In the genomic region with DNA sequence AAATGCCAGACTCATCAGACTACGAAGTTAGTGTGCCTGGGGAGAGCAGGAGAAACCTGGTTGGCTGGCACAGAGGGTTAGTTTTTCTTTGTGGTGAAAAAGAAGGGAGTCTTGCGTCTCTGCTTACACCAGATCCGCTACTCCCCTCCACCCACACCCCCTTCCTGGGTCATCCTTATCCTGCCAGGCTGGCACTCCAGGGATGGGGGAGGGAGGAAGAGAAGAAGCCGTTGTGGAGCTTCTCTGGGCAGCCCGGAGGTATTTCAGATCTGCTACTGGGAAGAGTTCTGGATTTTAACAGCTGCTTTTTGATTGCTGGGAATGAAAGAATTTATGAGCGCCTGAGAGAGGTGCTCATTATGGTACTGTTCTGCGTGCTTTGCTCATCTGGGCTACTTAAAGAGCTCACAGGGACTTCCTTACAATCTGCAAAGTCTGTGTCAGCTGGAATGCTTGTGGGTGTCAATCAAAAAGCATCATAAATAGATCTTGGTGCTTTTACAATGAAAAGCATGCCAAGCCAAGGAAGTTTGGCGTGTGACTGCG, we compare ENCODE assay signal across 8 mouse cellular contexts. TPM values are rescaled to one million over a fixed set of nuclear protein-coding genes. Genes with fewer than 3 reads are reported as not detected.
A peak's percentile ranks its signal among the peaks of the same experiment; 100 is the strongest.
DNase-seq lines count a peak whose midpoint lies in the region; ATAC-seq and TF ChIP-seq lines count a peak whose summit lies in the region.

No protein-coding gene starts in this region.

- TF ChIP-seq POLR2A in cerebellum, adult 2 months (IDR thresholded peaks at IDR 0.05; ENCODE audit: borderline replicate concordance, insufficient read depth, low read length): no peak

- peaks cover 3% of the 10 kb centered on the region; the same call in 1 of the 2 replicates for H3K4me1 ChIP-seq in cerebellum, adult 2 months (ENCODE audit: control insufficient read depth, insufficient read depth, low read length)
- H3K4me1 ChIP-seq in liver, embryonic 11.5 days (replicated peaks; ENCODE audit: control insufficient read depth, insufficient read depth, low read length): peaks cover 6% of the 10 kb centered on the region; the same call in 1 of the 2 replicates
- peaks cover 30% of the 10 kb centered on the region for H3K4me1 ChIP-seq in neural tube, embryonic 15.5 days

- H3K36me3 ChIP-seq in liver, embryonic 11.5 days (ENCODE audit: control insufficient read depth, insufficient read depth, low read length): no peaks in the 10 kb centered on the region
- H3K36me3 ChIP-seq in neural tube, embryonic 15.5 days: no peaks in the 10 kb centered on the region

- H3K27ac ChIP-seq in cerebellum, adult 2 months (ENCODE audit: insufficient read depth, low read length): peak overlapping the region; percentile 8; the same call in 1 of the 2 replicates
- H3K27ac ChIP-seq in liver, embryonic 11.5 days (ENCODE audit: low read depth, low read length): peak overlapping the region; percentile 8; the same call in 1 of the 2 replicates
- H3K27ac ChIP-seq in neural tube, embryonic 15.5 days (replicated peaks): peak overlapping the region; percentile 82; the same call in 1 of the 2 replicates

- H3K27me3 ChIP-seq in cerebellum, adult 2 months (ENCODE audit: control insufficient read depth, insufficient read depth, low read length): no peaks in the 10 kb centered on the region
- peaks cover 21% of the 10 kb centered on the region for H3K27me3 ChIP-seq in liver, embryonic 11.5 days (replicated peaks; ENCODE audit: control insufficient read depth, insufficient read depth, low read length)
- H3K27me3 ChIP-seq in neural tube, embryonic 15.5 days (replicated peaks): no peaks in the 10 kb centered on the region

- no peaks in the 10 kb centered on the region for H3K9me3 ChIP-seq in liver, embryonic 11.5 days (ENCODE audit: control insufficient read depth, low read length)
- no peaks in the 10 kb centered on the region for H3K9me3 ChIP-seq in neural tube, embryonic 15.5 days (replicated peaks)

- H3K4me2 ChIP-seq in liver, embryonic 11.5 days: peak overlapping the region; percentile 94
- peak overlapping the region; percentile 96 for H3K4me2 ChIP-seq in neural tube, embryonic 15.5 days

- WGBS in cerebellum, adult 2 months: 9% methylated on average over 9 of the region's 9 CpGs
- WGBS in liver, embryonic 11.5 days: 17% methylated on average over 9 of the region's 9 CpGs
- WGBS in neural tube, embryonic 15.5 days: 6% methylated on average over 9 of the region's 9 CpGs

- H3K4me3 ChIP-seq in cerebellum, adult 2 months (replicated peaks; ENCODE audit: insufficient read depth, low read depth, low read length): peak overlapping the region; percentile 92
- H3K4me3 ChIP-seq in liver, embryonic 11.5 days (ENCODE audit: low read depth, low read length): peak overlapping the region; percentile 82
- peak overlapping the region; percentile 84 for H3K4me3 ChIP-seq in neural tube, embryonic 15.5 days (replicated peaks)

- no peak for TF ChIP-seq CTCF in cerebellum, adult 2 months (IDR thresholded peaks at IDR 0.05; ENCODE audit: borderline replicate concordance, insufficient read depth, low read depth, low read length)

- intact Hi-C loops in heart, postnatal 10 days (cut with DNase I): loop anchor here (5.0 kb wide), 2 partner anchors 59 to 134 kb away; no protein-coding TSS in a partner anchor

- ATAC-seq in liver, embryonic 11.5 days (replicated peaks; ENCODE audit: low FRiP score): no peak
- no peak for ATAC-seq in neural tube, embryonic 15.5 days (ENCODE audit: low FRiP score)
- no peak for ATAC-seq in erythroid progenitor cell, adult 5-6 weeks (replicated peaks; ENCODE audit: low FRiP score, poor library complexity, severe bottlenecking)

- peak overlapping the region; percentile 77 for H3K9ac ChIP-seq in liver, embryonic 11.5 days (ENCODE audit: low read depth, low read length)
- peak overlapping the region; percentile 66 for H3K9ac ChIP-seq in neural tube, embryonic 15.5 days (replicated peaks)

- peak; percentile 44 to 45 for DNase-seq in cerebellum, adult 2 months
- no peak for DNase-seq in cerebellum, adult 9-11 months
- DNase-seq in right cerebral cortex, postnatal 25 days: peak; percentile 32
- DNase-seq in right cerebral cortex, postnatal 14 days: no peak
- DNase-seq in heart, postnatal 10 days: peak; percentile 43
- DNase-seq in liver, embryonic 11.5 days (ENCODE audit: low spot score): no peak

RNA-seq across cellular contexts. Expression of a gene that starts 1.7 kb away (rescaled TPM):
- polyA plus RNA-seq in cerebellum, adult 2 months (2012; rRNA removed): 40.7 and 41.2 TPM in 2 replicates
- total RNA-seq in heart, postnatal 10 days (2021): 10 to 100 TPM; 37.0 to 37.6 TPM
- polyA plus RNA-seq in liver, embryonic 11.5 days (2014; fragmentation: Nextera tagmentation; extraction: Ambion mirVana): 11.8 and 12.5 TPM in 2 replicates
- polyA plus RNA-seq in neural tube, embryonic 15.5 days (2015; fragmentation: Nextera tagmentation; extraction: Ambion mirVana): 8.5 and 11.7 TPM in 2 replicates
- total RNA-seq in erythroid progenitor cell, adult 5-6 weeks (2015; ENCODE audit: low replicate concordance): 0.36 and 0.84 TPM in 2 replicates
- 0.45 and 2.7 TPM in 2 replicates for total RNA-seq in erythroid progenitor cell, adult 5-6 weeks (2017; ENCODE audit: low replicate concordance)

Comparison
In these comparisons a context has a peak if more than half of its experiments do, and no peak if none do; other contexts are left out.
1. DNase-seq: peak in cerebellum, adult 2 months (2 of 2), right cerebral cortex, postnatal 25 days (single experiment) and heart, postnatal 10 days (2 of 2); none in cerebellum, adult 9-11 months (single experiment), right cerebral cortex, postnatal 14 days (single experiment) and liver, embryonic 11.5 days (single experiment).
2. H3K27ac ChIP-seq: peak in every context shown above with its lines; median percentile 82 in neural tube, embryonic 15.5 days; 8 in cerebellum, adult 2 months; 8 in liver, embryonic 11.5 days.
3. Peak in every context shown above with its lines, with median percentiles within 50 percentile points of each other: H3K4me3 ChIP-seq.